Mouse (Mus musculus) CD8-positive naive resting alpha-beta T cell, adult 2 months (primary cell): ENCODE results near the gene Tpm1.

Experiments
- DNase-seq, 2 experiments: peaks; one replicate each; pipeline ENCODE4 v3.0.0; 2022; ENCODE audit warnings: low read depth in 2 of 2, low spot score in 2 of 2

Gene Tpm1

DNA sequence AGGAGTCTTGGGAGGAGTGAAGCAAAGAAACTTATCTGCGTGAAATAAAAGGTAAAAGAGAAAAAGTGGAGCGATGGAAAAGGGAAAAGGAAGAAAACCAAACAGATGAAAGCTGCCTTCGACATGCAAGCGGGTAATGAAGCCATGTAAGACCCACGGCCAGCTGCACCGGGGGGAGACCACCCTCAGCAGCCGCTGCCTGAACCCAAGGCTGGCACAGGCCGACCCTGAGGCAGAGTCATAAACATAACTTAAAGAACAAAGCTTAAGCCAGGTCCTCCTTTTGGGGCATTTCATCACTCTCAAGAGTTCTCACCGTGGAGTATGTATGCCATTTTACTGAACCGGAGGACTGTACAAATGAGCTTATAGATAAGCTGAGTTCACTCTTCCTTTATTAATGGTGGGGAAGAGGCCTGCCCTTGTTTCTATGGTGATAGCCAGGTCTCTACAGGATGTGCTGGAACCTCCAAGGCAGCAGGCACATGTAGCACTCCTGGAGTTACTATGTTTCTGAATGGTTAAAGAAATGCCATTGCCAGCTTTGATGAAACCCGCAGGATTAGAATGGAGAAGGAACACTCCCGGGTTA lies 21.0 kb downstream of the Tpm1 start:
- DNase-seq: no peak

- no peak for DNase-seq
Observed at GRCm38 (mm10) chr9:67026890-67027289, 22.3 kb downstream of the Tpm1 start.

DNA sequence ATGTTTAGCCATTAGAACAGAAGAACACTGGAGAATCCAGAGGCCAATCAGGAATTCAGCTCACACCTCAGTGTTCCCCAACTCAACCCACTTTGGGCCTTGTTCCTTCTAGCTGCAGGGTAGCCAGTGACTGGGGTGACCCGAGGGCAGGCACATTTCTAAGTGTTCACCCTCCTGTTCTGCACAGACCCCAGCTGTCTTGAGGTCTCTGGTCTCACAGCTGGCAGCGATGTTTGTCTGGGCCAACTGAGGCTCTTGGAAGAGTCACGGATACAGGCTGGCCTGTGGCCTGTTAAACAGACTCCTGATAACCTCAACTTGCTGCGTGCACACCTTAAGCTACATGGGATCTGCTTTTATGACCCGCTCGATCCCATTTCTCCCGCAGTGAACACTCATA lies 23.1 kb downstream of the Tpm1 start:
- DNase-seq: no peak

GRCm38 (mm10) chr9:67024889-67025692 lies 24.1 kb downstream of the Tpm1 start:
- DNase-seq: no peak

- DNase-seq: no peak
Observed at GRCm38 (mm10) chr9:67023371-67023770, 25.8 kb downstream of the Tpm1 start.

- DNase-seq: no peak
Observed at GRCm38 (mm10) chr9:67020063-67020462, 29.1 kb downstream of the Tpm1 start.

DNA sequence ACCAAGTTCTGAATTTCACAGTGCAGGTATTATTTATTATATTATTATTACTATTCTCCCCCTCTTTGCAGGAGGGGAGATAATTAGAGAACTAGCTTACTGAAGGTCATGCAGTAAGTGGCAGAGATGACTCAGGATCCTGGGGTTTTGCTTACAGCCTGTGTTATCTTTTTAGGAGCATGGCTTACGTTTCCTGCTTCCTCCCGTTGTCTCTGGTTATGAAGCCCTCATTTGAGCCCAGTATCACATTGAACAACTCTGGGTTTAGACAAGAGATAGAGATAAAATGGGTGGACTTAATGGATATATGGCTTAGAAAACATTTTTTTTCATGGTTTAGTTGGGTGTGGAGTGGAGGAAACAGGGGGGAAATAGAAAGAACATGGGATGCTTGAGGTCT lies 35.7 kb downstream of the Tpm1 start:
- no peak for DNase-seq

GRCm38 (mm10) chr9:67012470-67012869 lies 36.7 kb downstream of the Tpm1 start:
- DNase-seq: no peak

DNA sequence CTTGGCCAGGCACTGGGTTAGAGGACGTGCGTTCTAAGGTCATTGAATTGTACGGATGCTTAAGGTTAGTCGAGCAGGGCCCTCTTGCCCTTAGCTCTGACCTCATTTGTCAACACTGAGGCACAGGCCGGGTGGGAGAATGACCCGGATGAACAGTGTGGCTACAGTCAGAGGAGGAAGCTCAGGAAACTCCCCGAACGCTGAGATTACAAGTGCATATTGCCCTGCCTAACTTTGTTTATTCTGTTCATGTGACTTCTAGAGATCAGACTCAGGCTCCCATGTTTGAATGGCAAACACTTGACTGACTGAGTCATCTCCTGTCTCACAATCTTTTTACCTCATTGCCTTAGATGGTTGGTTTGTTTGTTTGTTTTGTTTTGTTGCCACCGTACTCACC lies 37.7 kb downstream of the Tpm1 start:
- no peak for DNase-seq

GRCm38 (mm10) chr9:67008781-67009180 lies 40.4 kb downstream of the Tpm1 start:
- DNase-seq: no peak

GRCm38 (mm10) chr9:67006376-67006775 lies 42.8 kb downstream of the Tpm1 start:
- DNase-seq: no peak

GRCm38 (mm10) chr9:67005161-67005742 lies 44.0 kb downstream of the Tpm1 start:
- DNase-seq: no peak

DNA sequence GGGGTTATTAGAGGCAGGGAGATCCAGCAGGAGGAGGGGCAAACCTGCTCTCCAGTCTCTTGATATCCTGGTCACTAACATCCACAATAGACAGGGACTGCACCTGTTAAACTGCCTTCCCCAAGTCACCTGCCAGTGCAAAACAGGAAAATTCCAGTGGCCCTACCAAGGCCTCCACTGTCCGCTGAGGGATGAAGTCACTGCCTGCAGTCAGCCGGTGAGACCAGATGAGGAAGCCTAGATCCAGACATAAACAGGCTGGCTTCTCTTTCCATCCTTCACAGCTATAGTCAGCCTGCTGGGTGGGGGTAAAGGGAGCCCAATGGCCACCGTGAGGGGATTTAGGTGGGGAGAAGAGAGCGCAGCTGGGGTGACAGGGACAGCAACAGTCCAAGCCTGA lies 45.5 kb downstream of the Tpm1 start:
- DNase-seq: no peak

DNA sequence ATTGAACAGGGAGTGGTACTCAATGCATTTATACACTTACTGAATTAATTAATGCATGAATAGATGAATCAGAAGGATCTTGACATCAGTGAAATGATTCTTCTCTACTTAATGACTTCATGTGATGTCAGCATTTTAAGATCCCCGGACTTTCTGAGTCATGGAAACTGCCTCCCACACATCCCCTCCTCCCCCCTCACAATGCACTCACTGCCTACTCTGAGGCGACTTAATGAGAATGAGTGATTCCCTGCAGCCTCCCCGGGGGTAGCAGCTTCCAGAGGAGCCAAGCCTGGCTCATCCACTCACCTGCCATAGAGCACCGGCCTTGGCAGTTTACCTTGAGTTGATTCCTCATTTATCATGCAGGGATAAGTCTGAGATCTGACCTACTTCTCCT lies 46.0 kb downstream of the Tpm1 start:
- DNase-seq: no peak

DNA sequence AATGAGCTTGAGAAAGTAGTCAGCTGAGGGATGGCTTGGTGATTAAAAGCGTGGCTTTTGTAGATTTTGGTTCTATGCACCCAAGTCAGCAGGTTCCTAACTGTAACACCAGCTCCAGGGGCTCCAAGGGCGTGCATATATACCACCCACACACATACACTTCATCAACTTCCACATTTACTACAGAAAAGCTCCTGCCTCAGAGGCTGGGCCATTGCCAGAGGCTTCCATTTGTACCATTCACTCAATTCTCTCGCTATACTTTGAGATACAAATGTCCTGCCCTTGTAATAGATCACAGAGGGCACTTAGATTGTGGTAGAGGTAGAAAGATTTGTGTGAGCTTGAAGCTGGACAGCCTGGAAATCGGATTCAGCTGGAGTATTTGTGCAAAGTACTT lies 47.7 kb downstream of the Tpm1 start:
- DNase-seq: no peak

DNA sequence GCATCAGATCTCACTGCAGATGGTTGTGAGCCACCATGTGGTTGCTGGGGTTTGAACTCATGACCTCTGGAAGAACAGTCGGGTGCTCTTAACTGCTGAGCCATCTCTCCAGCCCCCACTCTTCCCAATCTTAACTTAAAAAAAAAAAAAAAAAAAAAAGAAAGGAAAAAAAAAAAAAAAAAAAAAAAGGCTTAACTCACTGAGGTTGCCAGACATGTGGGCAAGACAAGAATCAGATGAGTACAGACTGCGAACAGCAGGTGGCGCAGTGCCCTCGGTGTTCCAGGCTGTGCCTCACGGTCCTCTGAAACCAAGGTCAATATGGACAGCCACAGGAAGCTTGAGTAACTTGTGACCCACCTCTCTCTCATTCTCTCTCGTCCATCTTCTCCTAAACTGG lies 48.2 kb downstream of the Tpm1 start:
- DNase-seq: peak; percentile 41 to 65

- no peak for DNase-seq
Observed at GRCm38 (mm10) chr9:66999698-67000097, 49.5 kb downstream of the Tpm1 start.

DNA sequence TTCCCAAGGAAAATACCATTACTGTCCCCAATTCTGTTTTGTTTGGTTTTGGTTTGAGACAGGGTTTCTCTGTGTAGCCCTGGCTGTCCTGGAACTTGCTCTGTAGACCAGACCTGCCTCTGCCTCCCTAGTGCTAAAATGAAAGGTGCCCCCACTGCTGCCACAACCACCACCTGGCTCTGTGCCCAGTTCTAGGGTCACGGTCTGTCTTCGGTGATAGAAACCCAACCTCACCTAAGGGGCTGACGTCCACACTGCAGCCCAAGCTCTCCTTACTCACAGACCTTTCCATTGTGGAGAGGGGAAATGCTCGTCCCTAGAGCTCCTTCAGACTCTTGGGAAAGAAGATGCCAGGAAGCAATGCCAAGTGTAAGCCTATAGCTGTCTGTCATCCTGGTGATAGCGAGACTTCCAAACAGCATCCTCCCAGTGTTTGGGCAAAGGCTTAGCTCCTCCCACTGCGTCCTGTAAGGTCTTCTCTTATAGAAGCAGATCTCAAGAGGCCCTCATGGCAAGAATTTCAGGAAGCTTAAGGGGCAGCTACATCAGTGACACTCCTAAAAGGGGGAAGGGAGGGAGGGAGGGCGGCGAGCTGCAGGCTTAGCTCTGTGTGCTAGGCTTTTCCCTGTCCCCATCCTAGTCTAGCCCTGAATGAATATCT lies 57.3 kb downstream of the Tpm1 start:
- DNase-seq: no peak

- DNase-seq: no peak
Observed at GRCm38 (mm10) chr9:66991021-66991749, 58.0 kb downstream of the Tpm1 start.

- DNase-seq: no peak
Observed at GRCm38 (mm10) chr9:66990046-66990445, 59.2 kb downstream of the Tpm1 start.

DNA sequence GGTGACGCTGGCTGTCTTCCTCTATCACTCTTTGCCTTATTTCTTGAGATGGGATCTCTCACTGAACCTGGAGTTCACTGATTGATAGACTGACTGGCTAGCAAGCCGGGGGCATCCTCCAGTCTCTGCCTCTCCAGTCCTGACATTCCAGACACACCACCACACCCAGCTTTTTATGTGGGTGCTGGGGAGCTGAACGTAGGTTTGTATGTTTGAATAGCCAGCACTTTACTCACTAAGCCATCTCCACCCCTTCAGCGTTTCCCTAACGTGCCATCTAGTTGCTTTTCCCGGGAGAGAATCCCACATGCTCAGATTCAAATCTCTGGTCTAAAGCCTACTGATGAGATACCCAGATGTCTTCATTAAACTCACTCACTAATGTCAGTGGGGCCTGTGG lies 59.6 kb downstream of the Tpm1 start:
- no peak for DNase-seq
